ENCODE assay signal across 8 mouse cellular contexts in the genomic region with DNA sequence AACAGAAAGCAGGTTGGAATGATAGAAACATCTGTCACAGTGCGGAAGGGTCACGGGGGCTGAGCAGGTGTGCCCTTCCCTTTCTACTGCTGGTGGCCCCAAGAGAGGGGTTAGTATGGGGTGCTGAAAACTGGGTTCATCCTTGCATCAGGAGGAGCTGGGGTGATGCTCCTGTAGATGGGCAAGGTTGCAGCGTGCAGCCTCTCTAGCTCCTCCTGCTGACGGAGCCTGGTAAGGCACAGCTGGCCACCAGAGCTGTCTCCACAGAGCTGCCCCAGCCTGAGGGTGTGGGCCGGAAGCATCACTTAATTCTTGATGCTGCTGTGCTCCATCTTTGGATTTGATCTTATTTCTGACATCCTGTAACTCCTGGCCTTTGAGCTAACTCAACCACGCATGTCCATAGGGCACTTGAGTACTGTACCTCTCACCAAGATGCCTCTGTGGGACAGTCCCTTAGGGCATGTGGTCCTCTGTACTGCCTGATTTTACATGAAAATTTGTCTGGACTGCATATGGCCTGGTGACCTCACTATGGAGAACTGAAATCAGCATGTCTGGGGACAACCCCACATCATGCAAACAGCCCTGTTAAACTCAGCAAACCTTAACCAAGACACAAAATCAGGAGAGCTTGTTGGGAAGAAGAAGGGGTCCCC. TPM values are rescaled to one million over a fixed set of nuclear protein-coding genes. Genes with fewer than 3 reads are reported as not detected.
A peak's percentile ranks its signal among the peaks of the same experiment; 100 is the strongest.
DNase-seq lines count a peak whose midpoint lies in the region; ATAC-seq and TF ChIP-seq lines count a peak whose summit lies in the region.
"Had no signal": no experiment of that assay in that cellular context is flagged by ENCODE, and none has a peak within 500 bp of the region (broad histone marks: within the 10 kb centered on the region; RNA-seq: fewer than 3 reads in every experiment).

No protein-coding gene starts in this region.

- no peak overlapping the region for H3K4me2 ChIP-seq in kidney, postnatal 0 days (ENCODE audit: low read length)
- H3K4me2 ChIP-seq: heart, embryonic 15.5 days had no signal

- H3K9ac ChIP-seq in kidney, postnatal 0 days (ENCODE audit: low read depth, low read length) = no peak overlapping the region
- H3K9ac ChIP-seq: heart, embryonic 15.5 days had no signal

- H3K27ac ChIP-seq in kidney, postnatal 0 days = no peak overlapping the region
- H3K27ac ChIP-seq: heart, embryonic 15.5 days had no signal

- H3K4me1 ChIP-seq in kidney, postnatal 0 days (replicated peaks; ENCODE audit: insufficient read depth, low read length) = no peaks in the 10 kb centered on the region
- H3K4me1 ChIP-seq in lung, adult 2 months (ENCODE audit: control insufficient read depth, insufficient read depth, low read length) = no peaks in the 10 kb centered on the region
- H3K4me1 ChIP-seq: heart, embryonic 15.5 days had no signal

- H3K9me3 ChIP-seq in kidney, postnatal 0 days (replicated peaks; ENCODE audit: low read length) = no peaks in the 10 kb centered on the region
- H3K9me3 ChIP-seq: heart, embryonic 15.5 days had no signal

- H3K27me3 ChIP-seq in kidney, postnatal 0 days (ENCODE audit: insufficient read depth, low read length) = no peaks in the 10 kb centered on the region
- H3K27me3 ChIP-seq: heart, embryonic 15.5 days had no signal

- ATAC-seq in kidney, postnatal 0 days (replicated peaks; ENCODE audit: low FRiP score, low read depth) = no peak

- 70% methylated on average over 6 of the region's 6 CpGs for WGBS in kidney, postnatal 0 days
- 59% methylated on average over 6 of the region's 6 CpGs for WGBS in lung, adult 2 months

- peak; percentile 79 for TF ChIP-seq CTCF in kidney, postnatal 0 days (IDR thresholded peaks at IDR 0.05; ENCODE audit: low read depth)
- peak; percentile 94 for TF ChIP-seq CTCF in lung, adult 2 months (IDR thresholded peaks at IDR 0.05; ENCODE audit: insufficient read depth, low read length)

- no peak for TF ChIP-seq POLR2A in lung, adult 2 months (IDR thresholded peaks at IDR 0.05; ENCODE audit: borderline replicate concordance, extremely low read depth, low read depth, low read length)

- peak; percentile 87 for DNase-seq in CD4-positive, CD25-positive, alpha-beta regulatory T cell, adult 2 months (ENCODE audit: low read depth, low spot score)
- DNase-seq in MN1 (ENCODE audit: low spot score) = peak; percentile 74
- peak; percentile 63 for DNase-seq in cerebellum, adult 9-11 months
- peak; percentile 87 for DNase-seq in gastrocnemius, postnatal 10 days
- DNase-seq in kidney, postnatal 0 days (ENCODE audit: low spot score) = peak; percentile 67
- peak; percentile 71 for DNase-seq in lung, adult 2 months
- peak; percentile 44 for DNase-seq in retina, postnatal 7 days (ENCODE audit: low read depth, low spot score)

- H3K36me3 ChIP-seq in kidney, postnatal 0 days (ENCODE audit: insufficient read depth, low read length) = peaks cover 25% of the 10 kb centered on the region

- H3K4me3 ChIP-seq in kidney, postnatal 0 days (replicated peaks; ENCODE audit: low read depth, low read length) = no peak overlapping the region
- H3K4me3 ChIP-seq in lung, adult 2 months (replicated peaks; ENCODE audit: extremely low read depth, low read depth, low read length) = no peak overlapping the region
- H3K4me3 ChIP-seq: heart, embryonic 15.5 days had no signal

RNA-seq across cellular contexts. Expression of gene Xrcc1, which starts 18.6 kb away (rescaled TPM):
- 10 to 100 TPM; 22.5 to 26.3 TPM for total RNA-seq in gastrocnemius, postnatal 10 days (2021)
- polyA plus RNA-seq in kidney, postnatal 0 days (2015; fragmentation: Nextera tagmentation; extraction: Ambion mirVana) = 58.4 and 63.6 TPM in 2 replicates
- 36.9 and 40.5 TPM in 2 replicates for polyA plus RNA-seq in lung, adult 2 months (2012; rRNA removed)

RNA-seq across cellular contexts. Expression of gene Pinlyp, which starts 18.8 kb away (rescaled TPM):
- total RNA-seq in gastrocnemius, postnatal 10 days (2021) = not detected
- 0.50 and 0.55 TPM in 2 replicates for polyA plus RNA-seq in kidney, postnatal 0 days (2015; fragmentation: Nextera tagmentation; extraction: Ambion mirVana)
- 0.15 and 24.2 TPM in 2 replicates for polyA plus RNA-seq in lung, adult 2 months (2012; rRNA removed)
- polyA plus RNA-seq: heart, embryonic 15.5 days had no signal

RNA-seq across cellular contexts. Expression of gene Ethe1, which starts 22.6 kb away (rescaled TPM):
- total RNA-seq in gastrocnemius, postnatal 10 days (2021) = 10 to 100 TPM in 1 of 2 experiments, 1 to 10 TPM in 1; 9.4 to 10.0 TPM
- 43.7 and 43.8 TPM in 2 replicates for polyA plus RNA-seq in kidney, postnatal 0 days (2015; fragmentation: Nextera tagmentation; extraction: Ambion mirVana)
- 20.2 and 24.5 TPM in 2 replicates for polyA plus RNA-seq in lung, adult 2 months (2012; rRNA removed)

RNA-seq across cellular contexts. Expression of gene Zfp575, which starts 22.7 kb away (rescaled TPM):
- under 1 TPM; 0.59 to 0.95 TPM for total RNA-seq in gastrocnemius, postnatal 10 days (2021)
- polyA plus RNA-seq in kidney, postnatal 0 days (2015; fragmentation: Nextera tagmentation; extraction: Ambion mirVana) = 4.0 and 4.3 TPM in 2 replicates
- 0.16 and 0.27 TPM in 2 replicates for polyA plus RNA-seq in lung, adult 2 months (2012; rRNA removed)

RNA-seq across cellular contexts. Expression of gene Irgq, which starts 34.2 kb away (rescaled TPM):
- total RNA-seq in gastrocnemius, postnatal 10 days (2021) = 10 to 100 TPM; 12.8 to 15.3 TPM
- polyA plus RNA-seq in kidney, postnatal 0 days (2015; fragmentation: Nextera tagmentation; extraction: Ambion mirVana) = 5.4 and 6.0 TPM in 2 replicates
- polyA plus RNA-seq in lung, adult 2 months (2012; rRNA removed) = 14.7 and 16.5 TPM in 2 replicates
